Mouse (Mus musculus): ENCODE results near the gene Zpbp. TPM values are rescaled to one million over a fixed set of nuclear protein-coding genes. Genes with fewer than 3 reads are reported as not detected.

The Zpbp gene
- polyA plus RNA-seq, 1 experiment from 2014 or later = 1.7 TPM

DNA sequence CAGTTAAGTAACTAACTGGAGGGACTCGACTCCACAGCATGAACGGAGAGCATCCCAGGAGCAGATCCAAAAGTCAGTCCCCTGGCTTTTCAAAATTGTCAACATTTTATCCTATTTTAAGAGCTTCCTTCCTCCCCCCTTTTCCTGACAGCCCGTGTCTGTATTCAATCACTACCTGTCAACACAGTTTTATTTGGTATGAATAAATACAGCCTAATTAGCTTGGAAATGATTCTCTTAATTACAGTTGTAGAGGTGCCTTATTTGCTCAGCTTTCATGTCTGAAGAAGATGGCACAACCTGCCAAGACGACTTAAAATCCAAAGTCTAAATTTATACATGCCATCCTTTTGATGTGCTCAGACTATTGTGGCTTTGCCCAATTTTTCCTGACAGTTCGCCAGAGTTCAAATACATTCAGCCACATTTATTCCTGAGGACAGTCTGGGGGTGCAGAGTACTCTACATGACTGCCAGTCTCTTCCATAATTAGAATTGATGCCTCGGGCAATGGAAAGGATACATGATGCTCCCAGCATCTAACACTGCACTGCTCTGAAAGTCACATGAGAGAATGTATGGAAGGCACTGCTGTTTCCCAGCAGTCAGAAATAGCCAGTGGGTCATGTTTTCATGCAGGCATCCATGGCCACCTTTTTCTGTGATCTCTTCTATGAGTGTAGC lies 219.4 kb downstream of the Zpbp start:
- no peaks in the 10 kb centered on the region for H3K9me3 ChIP-seq (replicated peaks; ENCODE audit: control insufficient read depth, low read length, poor library complexity, severe bottlenecking)
- no peaks in the 10 kb centered on the region for H3K4me1 ChIP-seq (ENCODE audit: control insufficient read depth, insufficient read depth, low read length)
- no peak overlapping the region for H3K27ac ChIP-seq (ENCODE audit: low read length)
- no peak overlapping the region for H3K4me2 ChIP-seq (ENCODE audit: low read length)
- H3K36me3 ChIP-seq (ENCODE audit: control insufficient read depth, insufficient read depth, low read length) = no peaks in the 10 kb centered on the region
- peak; percentile 93 for ATAC-seq
- no peaks in the 10 kb centered on the region for H3K27me3 ChIP-seq (ENCODE audit: control insufficient read depth, insufficient read depth, low read depth, low read length)
- WGBS = 53% methylated on average over 6 of the region's 6 CpGs
- no peak overlapping the region for H3K4me3 ChIP-seq (ENCODE audit: low read depth, low read length)
- H3K9ac ChIP-seq (ENCODE audit: low read depth, low read length) = no peak overlapping the region

DNA sequence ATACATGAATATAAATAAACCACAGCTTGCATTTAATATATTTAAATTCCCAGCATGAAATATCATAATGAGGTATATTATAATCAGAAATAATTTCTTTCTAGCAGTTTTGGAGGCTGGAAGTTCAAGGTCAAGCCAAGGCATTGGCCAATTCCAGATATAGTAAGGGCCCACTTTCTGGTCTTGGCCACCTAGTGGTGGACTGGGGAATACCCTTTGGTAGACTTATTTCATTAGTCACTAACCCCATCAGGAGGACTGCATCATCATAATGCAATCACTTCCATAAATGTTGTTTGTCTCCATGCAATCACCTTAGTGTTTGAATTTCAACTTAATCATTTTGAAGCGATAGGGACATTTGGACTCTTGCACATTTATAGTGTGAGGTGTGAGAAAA lies 222.9 kb downstream of the Zpbp start:
- no peak overlapping the region for H3K9ac ChIP-seq (ENCODE audit: low read depth, low read length)
- 76% methylated on average over 1 of the region's 1 CpGs for WGBS
- ATAC-seq = no peak
- H3K4me1 ChIP-seq (ENCODE audit: control insufficient read depth, insufficient read depth, low read length) = no peaks in the 10 kb centered on the region
- H3K4me2 ChIP-seq (ENCODE audit: low read length) = no peak overlapping the region
- no peaks in the 10 kb centered on the region for H3K27me3 ChIP-seq (ENCODE audit: control insufficient read depth, insufficient read depth, low read depth, low read length)
- no peaks in the 10 kb centered on the region for H3K9me3 ChIP-seq (replicated peaks; ENCODE audit: control insufficient read depth, low read length, poor library complexity, severe bottlenecking)
- H3K4me3 ChIP-seq (ENCODE audit: low read depth, low read length) = no peak overlapping the region
- H3K27ac ChIP-seq (ENCODE audit: low read length) = no peak overlapping the region
- no peaks in the 10 kb centered on the region for H3K36me3 ChIP-seq (ENCODE audit: control insufficient read depth, insufficient read depth, low read length)

Other genes with a start within 250 kb of the Zpbp start
- gene Spata48, start 314 bp downstream of the Zpbp start, polyA plus RNA-seq (2015; fragmentation: Nextera tagmentation; extraction: Ambion mirVana) = 0.30 TPM in 1 of 2 replicates, not detected in the other
- gene 4930512M02Rik, start 165.4 kb upstream of the Zpbp start, polyA plus RNA-seq (2015; fragmentation: Nextera tagmentation; extraction: Ambion mirVana) = not detected in 2 replicates
- 1.3 and 1.4 TPM in 2 replicates for gene Ikzf1, start 222.6 kb upstream of the Zpbp start, polyA plus RNA-seq (2015; fragmentation: Nextera tagmentation; extraction: Ambion mirVana)

Measured in midbrain, embryonic 16.5 days (tissue).